Mouse (Mus musculus): Measurements from ENCODE around the gene Naaa. TPM values are rescaled to one million over a fixed set of nuclear protein-coding genes. Genes with fewer than 3 reads are reported as not detected.

Gene Naaa
- polyA plus RNA-seq, 2 experiments = 17.5 to 19.0 TPM

DNA sequence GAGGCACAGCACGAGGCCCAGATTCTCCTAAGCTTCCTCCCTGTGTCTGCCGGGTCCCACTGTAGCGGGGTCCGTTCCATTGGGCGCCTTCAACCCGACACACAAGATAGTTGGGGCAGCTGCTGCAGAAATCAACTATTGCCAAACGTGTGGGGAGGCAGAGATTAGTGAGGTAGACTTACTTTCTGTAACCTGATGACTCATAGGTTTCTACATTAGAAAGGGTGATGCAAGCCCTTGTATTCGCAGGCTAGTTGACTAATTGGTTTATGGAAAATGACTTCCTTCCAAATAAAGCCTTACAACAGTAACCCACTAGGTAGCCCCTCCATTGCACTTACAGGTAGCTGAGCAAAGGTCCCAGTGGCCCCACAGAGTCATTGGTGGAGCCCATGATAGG lies 15.3 kb downstream of the Naaa start:
- peaks cover 9% of the 10 kb centered on the region; the same call in 1 of the 2 replicates for H3K4me1 ChIP-seq (ENCODE audit: control insufficient read depth, insufficient read depth, low read length)
- no peak overlapping the region for H3K9ac ChIP-seq (ENCODE audit: low read depth, low read length, severe bottlenecking)
- no peak for ATAC-seq (ENCODE audit: low FRiP score, low read depth)
- no peak for DNase-seq (ENCODE audit: low spot score)
- H3K36me3 ChIP-seq (ENCODE audit: control insufficient read depth, insufficient read depth, low read length) = no peaks in the 10 kb centered on the region
- no peak overlapping the region for H3K4me3 ChIP-seq (replicated peaks; ENCODE audit: low read length)
- no peak overlapping the region for H3K27ac ChIP-seq (replicated peaks; ENCODE audit: low read depth, low read length)
- H3K27me3 ChIP-seq (ENCODE audit: control insufficient read depth, insufficient read depth, low read length) = no peaks in the 10 kb centered on the region
- TF ChIP-seq POLR2A (IDR thresholded peaks at IDR 0.05; ENCODE audit: borderline replicate concordance, extremely low read depth, insufficient read depth, insufficient read length) = no peak
- WGBS = 86% methylated on average over 8 of the region's 8 CpGs
- H3K9me3 ChIP-seq (ENCODE audit: control insufficient read depth, low read length) = no peaks in the 10 kb centered on the region
- H3K4me2 ChIP-seq (replicated peaks; ENCODE audit: low read depth, low read length, severe bottlenecking) = no peak overlapping the region

GRCm38 (mm10) chr5:92256218-92256617 lies 21.8 kb downstream of the Naaa start, which contains the start of gene Ppef2:
TSS of gene Ppef2 (minus strand) at chr5:92256278.
- Histone ChIP-seq H3K9me3 (ENCODE audit: control insufficient read depth, low read length) (no peaks in the 10 kb centered on the region), H3K27me3 (ENCODE audit: control insufficient read depth, insufficient read depth, low read length) (no peaks in the 10 kb centered on the region), H3K4me1 (ENCODE audit: control insufficient read depth, insufficient read depth, low read length) (no peaks in the 10 kb centered on the region; the same call in 1 of the 2 replicates), H3K9ac (ENCODE audit: low read depth, low read length, severe bottlenecking) (no peak within 1 kb of the TSS), H3K4me2 (replicated peaks; ENCODE audit: low read depth, low read length, severe bottlenecking) (no peak within 1 kb of the TSS), H3K4me3 (replicated peaks; ENCODE audit: low read length) (no peak within 1 kb of the TSS), H3K27ac (replicated peaks; ENCODE audit: low read depth, low read length) (no peak within 1 kb of the TSS), H3K36me3 (ENCODE audit: control insufficient read depth, insufficient read depth, low read length) (no peaks in the 10 kb centered on the region)
- no peak for ATAC-seq (ENCODE audit: low FRiP score, low read depth)
- no peak for TF ChIP-seq POLR2A (IDR thresholded peaks at IDR 0.05; ENCODE audit: borderline replicate concordance, extremely low read depth, insufficient read depth, insufficient read length)
- DNase-seq (ENCODE audit: low spot score) = no peak
- 16% methylated on average over 6 of the region's 6 CpGs for WGBS

- no peak for DNase-seq (ENCODE audit: low spot score)
- WGBS = 61% methylated on average over 6 of the region's 6 CpGs
- no peaks in the 10 kb centered on the region for H3K27me3 ChIP-seq (ENCODE audit: control insufficient read depth, insufficient read depth, low read length)
Observed at GRCm38 (mm10) chr5:92254476-92254875, 23.5 kb downstream of the Naaa start.

GRCm38 (mm10) chr5:92252797-92253343 lies 25.1 kb downstream of the Naaa start:
- no peaks in the 10 kb centered on the region for H3K27me3 ChIP-seq (ENCODE audit: control insufficient read depth, insufficient read depth, low read length)
- DNase-seq (ENCODE audit: low spot score) (no peak), ATAC-seq (ENCODE audit: low FRiP score, low read depth) (no peak)
- no peak overlapping the region for H3K4me3 ChIP-seq (replicated peaks; ENCODE audit: low read length)
- TF ChIP-seq POLR2A (IDR thresholded peaks at IDR 0.05; ENCODE audit: borderline replicate concordance, extremely low read depth, insufficient read depth, insufficient read length) = no peak
- H3K4me2 ChIP-seq (replicated peaks; ENCODE audit: low read depth, low read length, severe bottlenecking) = no peak overlapping the region
- H3K4me1 ChIP-seq (ENCODE audit: control insufficient read depth, insufficient read depth, low read length) = no peaks in the 10 kb centered on the region; the same call in 1 of the 2 replicates
- H3K36me3 ChIP-seq (ENCODE audit: control insufficient read depth, insufficient read depth, low read length) = no peaks in the 10 kb centered on the region
- no peaks in the 10 kb centered on the region for H3K9me3 ChIP-seq (ENCODE audit: control insufficient read depth, low read length)
- no peak overlapping the region for H3K27ac ChIP-seq (replicated peaks; ENCODE audit: low read depth, low read length)
- no peak overlapping the region for H3K9ac ChIP-seq (ENCODE audit: low read depth, low read length, severe bottlenecking)
- WGBS = 33% methylated on average over 18 of the region's 18 CpGs

More at GRCm38 (mm10) chr5:92254476-92254875, 23.5 kb downstream of the Naaa start:
- Histone ChIP-seq H3K9me3 (ENCODE audit: control insufficient read depth, low read length) (no peaks in the 10 kb centered on the region), H3K9ac (ENCODE audit: low read depth, low read length, severe bottlenecking) (no peak overlapping the region), H3K4me1 (ENCODE audit: control insufficient read depth, insufficient read depth, low read length) (no peaks in the 10 kb centered on the region; the same call in 1 of the 2 replicates), H3K4me2 (replicated peaks; ENCODE audit: low read depth, low read length, severe bottlenecking) (no peak overlapping the region), H3K27ac (replicated peaks; ENCODE audit: low read depth, low read length) (no peak overlapping the region), H3K4me3 (replicated peaks; ENCODE audit: low read length) (no peak overlapping the region), H3K36me3 (ENCODE audit: control insufficient read depth, insufficient read depth, low read length) (no peaks in the 10 kb centered on the region)
- no peak for ATAC-seq (ENCODE audit: low FRiP score, low read depth)
- no peak for TF ChIP-seq POLR2A (IDR thresholded peaks at IDR 0.05; ENCODE audit: borderline replicate concordance, extremely low read depth, insufficient read depth, insufficient read length)

DNA sequence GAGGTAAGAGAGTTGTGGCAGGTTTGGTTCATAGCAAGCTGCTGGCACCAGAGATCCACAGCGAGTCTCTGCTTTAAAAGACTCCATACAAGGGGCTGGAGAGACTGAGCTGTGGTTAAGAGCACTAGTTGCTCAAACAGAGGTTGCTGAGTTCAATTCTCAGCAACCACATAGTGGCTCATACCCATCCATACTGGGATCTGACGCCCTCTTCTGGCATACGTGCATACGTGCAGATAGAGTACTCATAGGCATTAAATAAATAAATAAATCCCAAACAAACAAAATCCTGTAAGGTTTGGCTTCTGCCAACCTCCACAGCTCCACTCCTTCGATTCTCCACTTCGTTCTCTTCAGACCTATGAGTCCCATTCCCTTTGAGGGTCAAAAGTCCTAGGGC lies 25.9 kb downstream of the Naaa start:
- WGBS = 95% methylated on average over 6 of the region's 6 CpGs
- TF ChIP-seq POLR2A (IDR thresholded peaks at IDR 0.05; ENCODE audit: borderline replicate concordance, extremely low read depth, insufficient read depth, insufficient read length) = no peak

More for the DNA sequence above, 25.9 kb downstream of the Naaa start:
- H3K9ac ChIP-seq (ENCODE audit: low read depth, low read length, severe bottlenecking) = no peak overlapping the region
- DNase-seq (ENCODE audit: low spot score) (no peak), ATAC-seq (ENCODE audit: low FRiP score, low read depth) (no peak)
- no peaks in the 10 kb centered on the region for H3K9me3 ChIP-seq (ENCODE audit: control insufficient read depth, low read length)
- H3K4me2 ChIP-seq (replicated peaks; ENCODE audit: low read depth, low read length, severe bottlenecking) = no peak overlapping the region
- no peaks in the 10 kb centered on the region for H3K36me3 ChIP-seq (ENCODE audit: control insufficient read depth, insufficient read depth, low read length)
- no peak overlapping the region for H3K4me3 ChIP-seq (replicated peaks; ENCODE audit: low read length)
- H3K4me1 ChIP-seq (ENCODE audit: control insufficient read depth, insufficient read depth, low read length) = no peaks in the 10 kb centered on the region; the same call in 1 of the 2 replicates
- no peaks in the 10 kb centered on the region for H3K27me3 ChIP-seq (ENCODE audit: control insufficient read depth, insufficient read depth, low read length)
- no peak overlapping the region for H3K27ac ChIP-seq (replicated peaks; ENCODE audit: low read depth, low read length)
